Mouse (Mus musculus) heart, adult 2 months (tissue): ENCODE measurements around the gene Spata6. TPM values are rescaled to one million over a fixed set of nuclear protein-coding genes. Genes with fewer than 3 reads are reported as not detected.

Source experiments
- DNase-seq, 2 experiments: peaks; one replicate each; pipeline ENCODE4 v3.0.0; 2021
- H3K27ac ChIP-seq: fragments of 200-600 bp; 2 replicates; pipeline ENCODE4 v1.8.1; 2022
- H3K27me3 ChIP-seq: fragments of 200-500 bp; 2 replicates; pipeline ENCODE4 v1.6.1; 2012; ENCODE audit warnings: mild to moderate bottlenecking, low read length, inconsistent platforms, mixed read lengths; ENCODE audit not compliant: control insufficient read depth, insufficient read depth
- H3K36me3 ChIP-seq: fragments of 200-500 bp; 2 replicates; pipeline ENCODE4 v1.6.1; 2012; ENCODE audit warnings: low read length, inconsistent platforms; ENCODE audit not compliant: control insufficient read depth, insufficient read depth
- H3K4me1 ChIP-seq: fragments of 200-500 bp; 2 replicates; pipeline ENCODE4 v1.6.1; 2011; ENCODE audit warnings: low read length; ENCODE audit not compliant: control insufficient read depth, insufficient read depth
- H3K4me3 ChIP-seq: fragments of 200-600 bp; 2 replicates; pipeline ENCODE4 v1.8.1; 2022
- H3K79me2 ChIP-seq: fragments of 200-500 bp; replicated peaks from 2 replicates; pipeline ENCODE4 v1.6.1; 2012; ENCODE audit warnings: mild to moderate bottlenecking, inconsistent platforms, low read length, moderate library complexity, mixed read lengths; ENCODE audit not compliant: control insufficient read depth, insufficient read depth
- H3K9ac ChIP-seq: fragments of 200-500 bp; 2 replicates; pipeline ENCODE4 v1.6.1; 2012; ENCODE audit warnings: low read depth, mild to moderate bottlenecking, control low read depth, inconsistent platforms, low read length, mixed read lengths
- CTCF ChIP-seq: fragments of 200-600 bp; IDR thresholded peaks from 2 replicates; pipeline ENCODE4 v1.8.1; 2022; ENCODE audit warnings: antibody characterized with exemption, mild to moderate bottlenecking, moderate library complexity
- EP300 ChIP-seq: fragments of 200-500 bp; IDR thresholded peaks from 2 replicates; pipeline ENCODE4 v1.6.1; 2011; ENCODE audit warnings: low read depth, low read length, control low read depth; ENCODE audit not compliant: insufficient read depth
- POLR2A ChIP-seq: fragments of 200-500 bp; IDR thresholded peaks from 2 replicates; pipeline ENCODE4 v1.6.1; 2011; ENCODE audit warnings: mild to moderate bottlenecking, low read depth, low read length, control low read depth; ENCODE audit not compliant: insufficient read depth
- WGBS: fragments of 180-500 bp; shearing (Covaris S2); methylation state at CpG from one replicate; pipeline ENCODE4 v1.1.7; 2018; 5-methylcytosine and 5-hydroxymethylcytosine counted together
- intact Hi-C: fragments of 180-260 bp; cut with DNase I; formaldehyde crosslinking; loops from one replicate; pipeline ENCODE4 v1.15.1; 2025
- polyA plus RNA-seq: library from polyadenylated mRNA; depleted of rRNA; stranded (reverse); fragments of >200 nt; gene quantifications from 2 replicates; pipeline ENCODE4 v1.2.3, GENCODE M21; 2012; rRNA removed
- total RNA-seq, 2 experiments: library from RNA; stranded (reverse); gene quantifications; 2 replicates each; pipeline ENCODE4 v1.2.3; 2021

The Spata6 gene
- total and polyA plus RNA-seq, 3 experiments: 5.4 to 7.6 (median 7.3) TPM

DNA sequence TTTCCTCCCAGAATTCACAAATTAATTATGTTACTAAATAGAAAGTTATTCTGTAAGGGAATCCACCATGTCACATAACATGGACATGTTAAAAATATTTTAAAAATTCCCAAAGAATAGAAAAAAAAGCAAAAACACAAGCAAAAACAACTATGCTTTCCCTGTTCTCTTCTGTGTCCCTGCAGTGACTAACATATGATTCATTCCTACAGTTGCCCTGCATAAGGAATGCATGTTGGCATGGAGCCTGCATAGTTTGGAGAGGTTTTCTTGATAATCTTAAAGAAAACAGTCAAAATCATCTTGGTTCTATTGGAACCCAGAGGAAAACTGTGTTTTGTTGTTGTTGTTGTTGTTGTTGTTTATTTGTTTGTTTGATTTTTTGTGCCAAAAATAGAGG lies 132.8 kb downstream of the Spata6 start:
- no peak for TF ChIP-seq POLR2A
- TF ChIP-seq EP300: no peak
- no peak for TF ChIP-seq CTCF
- Histone ChIP-seq H3K27ac (no peak overlapping the region), H3K36me3 (no peaks in the 10 kb centered on the region), H3K27me3 (no peaks in the 10 kb centered on the region), H3K79me2 (no peaks in the 10 kb centered on the region), H3K9ac (no peak overlapping the region), H3K4me3 (no peak overlapping the region), H3K4me1 (no peaks in the 10 kb centered on the region)
- intact Hi-C loops: no loop called here
- no peak for DNase-seq

DNA sequence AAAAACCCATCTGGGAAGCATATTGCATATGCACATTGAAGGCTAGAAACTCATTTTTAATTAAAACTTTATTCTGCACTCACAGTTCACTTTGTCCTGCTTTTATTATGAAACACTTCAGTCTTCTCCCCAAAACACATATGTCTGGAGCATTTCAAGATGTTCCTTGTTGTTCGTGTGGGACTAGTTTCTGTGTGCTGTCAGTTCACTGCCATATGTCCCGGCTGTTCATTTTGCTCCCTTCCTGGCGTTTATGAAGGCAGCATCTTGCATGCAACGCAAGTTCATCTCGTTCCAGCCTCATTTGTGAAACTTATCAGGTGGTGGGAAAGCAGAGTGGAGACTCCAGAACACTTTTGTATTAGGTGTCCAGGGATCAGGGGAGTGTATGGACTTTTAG lies 146.9 kb downstream of the Spata6 start:
- 77% methylated on average over 5 of the region's 5 CpGs for WGBS
- H3K27me3 ChIP-seq: no peaks in the 10 kb centered on the region
- no peak for DNase-seq
- H3K4me3 ChIP-seq: no peak overlapping the region
- intact Hi-C loops: no loop called here
- no peak overlapping the region for H3K27ac ChIP-seq
- H3K9ac ChIP-seq: no peak overlapping the region
- no peaks in the 10 kb centered on the region for H3K79me2 ChIP-seq
- H3K36me3 ChIP-seq: no peaks in the 10 kb centered on the region
- TF ChIP-seq POLR2A (no peak), EP300 (no peak), CTCF (no peak)
- no peaks in the 10 kb centered on the region for H3K4me1 ChIP-seq

DNA sequence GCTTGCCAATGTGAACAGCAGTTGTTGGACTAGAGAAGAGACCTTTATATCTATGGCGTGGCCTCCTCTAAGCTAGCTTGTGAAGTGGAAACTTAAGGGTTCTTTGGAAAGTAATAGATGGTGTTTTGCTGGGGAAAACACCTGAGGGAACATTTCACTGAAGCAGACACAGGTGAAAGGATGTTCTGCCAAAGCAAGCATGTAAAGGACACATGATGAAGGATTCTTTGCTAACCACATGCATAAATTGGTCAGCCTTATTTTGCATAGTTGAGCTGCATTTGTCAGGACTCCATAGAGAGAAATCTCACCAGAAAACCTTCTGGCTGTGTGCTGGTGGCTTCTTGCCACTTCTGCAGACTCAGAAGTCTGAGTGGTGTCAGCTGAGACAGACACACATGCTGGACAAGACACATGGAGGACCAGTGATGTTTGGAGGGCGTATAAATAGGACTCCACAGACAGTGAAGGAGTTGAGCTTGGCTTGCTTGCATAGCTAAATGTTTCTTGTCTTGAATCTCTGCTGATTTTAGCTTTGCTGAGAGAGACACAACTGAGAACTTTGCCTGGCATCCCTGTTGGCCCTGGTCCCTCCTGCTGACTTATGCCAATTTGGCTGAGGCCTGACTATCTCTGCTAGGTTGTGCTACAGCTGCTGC lies 148.1 kb downstream of the Spata6 start:
- intact Hi-C loops: no loop called here
- 61% methylated on average over 2 of the region's 2 CpGs for WGBS
- TF ChIP-seq CTCF (no peak), EP300 (no peak), POLR2A (no peak)
- H3K27me3 ChIP-seq: no peaks in the 10 kb centered on the region
- DNase-seq: no peak
- no peaks in the 10 kb centered on the region for H3K4me1 ChIP-seq
- H3K36me3 ChIP-seq: no peaks in the 10 kb centered on the region
- no peak overlapping the region for H3K4me3 ChIP-seq
- H3K27ac ChIP-seq: no peak overlapping the region
- no peak overlapping the region for H3K9ac ChIP-seq
- H3K79me2 ChIP-seq: no peaks in the 10 kb centered on the region

Other genes with a start within 250 kb of the Spata6 start
- gene Slc5a9, start 182.9 kb downstream of the Spata6 start, total RNA-seq: not detected
- gene Slc5a9, start 182.9 kb downstream of the Spata6 start, polyA plus RNA-seq: 0.27 TPM in 1 of 2 replicates, not detected in the other
- gene Skint8, start 199.4 kb downstream of the Spata6 start, total RNA-seq: not detected
- not detected in 2 replicates for gene Skint8, start 199.4 kb downstream of the Spata6 start, polyA plus RNA-seq